Mouse (Mus musculus) adipocyte (in vitro differentiated cells): ENCODE measurements around the gene Fam229a.
"Not testable (repeated sequence)": the region's sequence is repeated elsewhere in the genome, so short reads cannot be mapped to it uniquely, and the experiment has no call there.

Experiments
- DNase-seq: peaks from one replicate; pipeline ENCODE4 v3.0.0-alpha.2; 2016; ENCODE audit warnings: low spot score

Gene Fam229a

GRCm38 (mm10) chr4:129490972-129491880 lies at the start of gene Fam229a, which contains the start of gene Tssk3:
TSS of gene Fam229a (plus strand) at chr4:129491190.
TSS of gene Tssk3 (minus strand) at chr4:129491022.
- DNase-seq = no peak

GRCm38 (mm10) chr4:129447360-129447759 lies 43.6 kb upstream of the Fam229a start:
- no peak for DNase-seq

DNA sequence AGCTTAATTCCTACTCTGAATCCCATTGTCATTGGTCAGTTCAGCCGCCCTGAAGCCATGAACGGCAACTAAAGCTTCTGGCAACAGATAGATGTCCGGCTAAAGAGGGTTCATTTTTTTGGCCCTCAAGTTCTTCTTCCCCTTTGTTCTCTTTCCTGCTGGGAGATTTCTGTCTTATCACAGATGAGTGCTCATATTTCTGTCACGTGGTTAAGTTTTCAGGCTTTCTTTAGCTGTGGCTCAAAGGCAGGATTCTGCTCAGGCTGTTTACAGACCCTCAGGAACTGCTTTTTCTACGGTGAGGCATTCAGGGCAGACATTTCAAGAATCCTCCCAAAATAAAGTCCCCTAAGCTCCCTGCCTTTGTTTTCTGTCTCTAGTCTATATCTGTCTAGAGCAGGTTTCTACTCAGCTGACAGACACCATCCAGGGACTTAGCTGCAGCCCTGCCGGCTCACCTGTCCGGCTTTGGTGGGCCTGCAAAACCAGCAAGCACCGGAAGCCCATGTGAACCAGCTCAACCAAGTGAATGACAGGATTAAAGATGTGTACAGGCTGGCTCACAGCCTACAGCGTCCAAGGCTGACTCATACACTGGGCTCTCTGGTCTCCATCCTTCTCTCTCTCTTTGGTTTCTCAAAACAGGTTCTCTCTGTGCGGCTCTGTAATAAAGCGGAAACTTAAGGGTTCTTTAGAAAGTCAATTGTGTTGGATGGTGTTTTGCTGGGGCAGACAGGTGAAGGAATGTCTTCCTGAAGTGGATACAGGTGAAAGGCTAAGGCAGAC lies 43.0 kb upstream of the Fam229a start:
- DNase-seq = no peak

GRCm38 (mm10) chr4:129448713-129449112 lies 42.3 kb upstream of the Fam229a start:
- DNase-seq = no peak

DNA sequence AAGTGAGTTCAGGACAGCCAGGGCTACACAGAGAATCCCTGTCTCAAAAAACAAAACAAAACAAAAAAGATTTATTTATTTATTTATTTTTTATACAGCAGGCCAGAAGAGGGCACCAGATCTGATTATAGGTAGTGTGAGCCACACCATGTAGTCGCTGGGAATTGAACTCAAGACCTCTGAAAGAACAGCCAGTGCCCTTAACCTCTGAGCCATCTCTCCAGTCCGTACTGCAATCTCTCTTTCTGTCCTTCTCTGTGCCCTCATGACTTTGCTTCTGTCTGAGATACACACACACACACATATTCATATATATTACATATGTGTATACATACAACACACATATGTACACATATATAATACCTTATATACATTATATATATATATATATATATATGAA lies 40.1 kb upstream of the Fam229a start:
- no peak for DNase-seq

- DNase-seq = no peak
These were observed 39.4 kb upstream of the Fam229a start for GRCm38 (mm10) chr4:129451471-129452169.

DNA sequence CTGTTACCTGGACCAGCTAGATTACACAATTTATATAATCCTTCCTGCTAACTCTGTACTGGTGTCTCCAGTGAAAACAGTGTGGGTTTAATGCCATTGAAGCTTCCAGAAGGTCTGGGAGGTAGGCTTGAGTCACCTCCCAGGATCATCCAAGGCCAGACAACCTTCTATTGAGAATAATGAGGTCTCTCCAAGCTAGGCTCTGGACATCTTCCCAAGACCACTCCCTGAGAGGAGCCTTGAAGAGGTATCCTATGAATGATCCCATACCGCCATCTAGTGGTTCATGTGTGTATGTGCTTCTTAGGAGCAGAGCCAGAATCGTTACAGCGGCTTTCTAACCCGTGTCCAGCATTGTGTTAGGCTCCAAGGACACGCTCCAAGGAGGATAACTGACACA lies 35.7 kb upstream of the Fam229a start:
- DNase-seq = peak; percentile 88

DNA sequence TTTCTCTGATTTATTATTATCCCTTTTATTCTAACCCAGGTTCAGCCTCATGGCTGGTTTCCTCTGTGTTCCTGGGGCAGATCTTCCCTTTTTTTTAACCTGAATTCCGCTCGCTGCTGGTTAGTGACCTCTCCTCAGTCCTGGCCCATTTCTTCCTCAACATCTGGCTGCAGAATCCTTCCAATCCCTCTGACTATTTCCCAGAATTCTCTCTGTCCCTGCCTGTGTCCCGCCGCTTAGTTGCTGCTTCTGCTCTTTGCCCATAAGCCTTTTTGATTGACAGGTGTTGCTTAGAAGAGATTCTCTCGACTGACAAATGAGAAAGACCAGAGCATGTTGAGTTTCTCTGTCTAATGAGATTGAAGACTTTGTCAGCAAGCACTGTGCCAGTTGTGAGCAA lies 34.9 kb upstream of the Fam229a start:
- peak; percentile 38 for DNase-seq

DNA sequence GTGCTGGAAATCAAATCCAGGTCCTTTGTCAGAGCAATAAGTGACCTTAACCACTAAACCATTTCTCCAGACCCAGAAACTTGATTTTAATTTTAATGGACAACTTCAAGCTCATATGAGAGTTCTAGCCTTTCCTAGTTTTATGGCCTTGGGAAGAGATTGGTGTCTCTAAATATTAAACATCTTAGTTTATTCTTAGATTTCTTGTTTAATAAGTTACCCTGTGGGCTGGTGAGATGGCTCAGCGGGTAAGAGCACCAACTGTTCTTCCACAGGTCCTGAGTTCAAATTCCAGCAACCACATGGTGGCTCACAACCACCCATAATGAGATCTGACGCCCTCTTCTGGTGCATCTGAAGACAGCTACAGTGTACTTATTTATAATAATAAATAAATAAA lies 33.7 kb upstream of the Fam229a start:
- not testable (repeated sequence) for DNase-seq

GRCm38 (mm10) chr4:129459726-129460125 lies 31.3 kb upstream of the Fam229a start:
- DNase-seq = no peak

DNA sequence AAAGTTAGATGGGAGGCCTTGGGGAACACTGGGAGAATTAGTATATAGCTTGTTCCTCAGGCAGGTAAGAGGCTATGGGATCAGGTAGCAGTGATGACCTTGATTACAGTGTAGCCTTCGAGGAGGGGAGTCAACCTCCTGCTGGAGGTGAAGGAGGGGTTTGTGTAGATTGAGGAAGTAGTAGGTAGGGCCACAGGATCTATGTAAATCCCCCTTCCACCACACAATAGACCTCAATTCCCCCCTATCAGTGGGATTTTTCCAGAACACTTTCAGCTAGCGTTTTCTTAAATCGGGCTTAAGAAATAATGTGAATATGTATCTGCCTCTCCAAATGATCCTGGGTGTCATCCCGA lies 30.2 kb upstream of the Fam229a start:
- no peak for DNase-seq

DNA sequence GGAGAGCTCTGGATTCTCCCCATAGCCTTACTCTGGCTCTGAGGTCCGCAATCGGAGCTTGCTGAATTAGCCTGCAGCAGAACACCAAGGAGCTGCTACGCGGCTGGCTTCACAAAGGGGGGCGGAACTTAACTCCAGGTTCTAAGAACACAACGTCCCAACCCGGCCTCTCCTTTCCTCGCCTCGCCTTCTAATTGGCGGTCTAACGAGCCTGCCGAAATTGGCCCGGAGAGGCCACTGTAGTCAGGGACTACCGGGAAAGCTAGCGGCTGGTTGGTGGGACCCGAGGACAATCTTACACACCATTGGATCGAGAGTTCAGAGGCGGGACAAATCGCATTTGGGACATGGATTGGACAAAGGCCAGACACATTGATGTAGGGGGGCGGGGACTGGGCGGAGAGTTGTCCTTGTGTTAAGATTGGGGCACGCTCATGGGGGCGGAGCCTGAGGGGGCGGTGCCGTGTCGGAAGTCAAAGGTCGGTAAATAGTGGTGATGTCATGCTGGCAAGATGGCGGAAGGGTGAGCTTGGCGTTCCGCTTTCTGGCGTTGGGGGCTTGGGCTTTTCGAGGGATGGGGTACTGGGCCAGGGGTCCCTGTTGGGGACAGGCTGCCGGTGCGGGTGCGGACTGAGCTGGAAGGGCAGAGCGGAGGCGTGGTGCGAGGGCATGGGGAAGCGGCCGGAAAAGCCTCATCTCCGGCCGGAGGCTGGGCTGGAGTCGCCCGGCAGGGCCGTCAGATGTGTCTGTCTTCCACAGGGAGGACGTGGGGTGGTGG lies 29.6 kb upstream of the Fam229a start, which contains the start of gene Bsdc1:
Gene Bsdc1 (plus strand): TSS at position 399 of the 778 bp plus-strand sequence.
- peak; percentile 100 for DNase-seq

- peak; percentile 22 for DNase-seq
These were observed 28.9 kb upstream of the Fam229a start for GRCm38 (mm10) chr4:129462118-129462517.

- DNase-seq = no peak
These were observed 27.6 kb upstream of the Fam229a start for GRCm38 (mm10) chr4:129463097-129464059.

DNA sequence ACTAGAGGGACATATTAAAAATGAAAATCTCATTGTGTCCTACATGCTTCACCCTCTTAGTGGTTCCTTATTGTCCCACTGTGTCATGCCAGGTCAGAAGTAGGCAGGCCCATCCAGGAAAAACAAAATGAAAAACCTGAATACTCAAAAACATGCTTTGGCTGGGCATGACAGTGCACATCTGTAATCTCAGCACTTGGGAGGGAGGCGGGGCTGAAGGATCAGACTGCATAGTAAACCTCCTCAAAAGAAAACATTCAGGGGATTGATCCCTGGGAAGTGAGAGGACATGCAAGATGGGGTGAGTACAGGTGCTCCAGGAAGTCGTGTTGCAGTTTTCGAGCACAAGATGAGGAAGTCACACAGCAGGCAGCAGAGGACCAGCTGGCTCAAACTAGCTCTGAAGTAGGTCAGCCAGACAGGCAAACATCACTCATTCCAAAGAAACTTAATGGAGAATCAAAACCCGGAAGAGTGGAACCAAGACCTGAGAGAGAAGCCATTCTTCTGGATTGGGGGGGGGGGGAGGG lies 26.6 kb upstream of the Fam229a start:
- no peak for DNase-seq

DNA sequence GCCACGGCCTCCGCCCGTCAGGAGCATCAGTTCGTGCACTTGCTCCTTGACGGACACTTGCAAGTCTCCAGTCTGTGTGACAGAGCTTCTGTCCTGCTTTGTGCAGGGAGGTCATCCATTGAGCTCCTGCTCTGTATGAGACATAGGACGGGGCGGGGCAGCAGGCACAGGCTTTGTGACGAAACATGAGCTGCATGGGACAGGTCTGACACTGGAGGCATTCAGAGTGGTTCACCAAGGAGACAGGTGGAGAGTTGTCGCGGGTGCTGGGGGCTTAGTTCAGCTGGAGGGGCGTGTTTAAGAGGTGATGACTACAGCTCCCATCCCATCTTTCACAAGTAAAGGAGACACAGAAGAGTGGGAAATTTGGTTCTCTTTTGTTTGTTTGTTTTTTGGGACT lies 14.9 kb upstream of the Fam229a start:
- no peak for DNase-seq

DNA sequence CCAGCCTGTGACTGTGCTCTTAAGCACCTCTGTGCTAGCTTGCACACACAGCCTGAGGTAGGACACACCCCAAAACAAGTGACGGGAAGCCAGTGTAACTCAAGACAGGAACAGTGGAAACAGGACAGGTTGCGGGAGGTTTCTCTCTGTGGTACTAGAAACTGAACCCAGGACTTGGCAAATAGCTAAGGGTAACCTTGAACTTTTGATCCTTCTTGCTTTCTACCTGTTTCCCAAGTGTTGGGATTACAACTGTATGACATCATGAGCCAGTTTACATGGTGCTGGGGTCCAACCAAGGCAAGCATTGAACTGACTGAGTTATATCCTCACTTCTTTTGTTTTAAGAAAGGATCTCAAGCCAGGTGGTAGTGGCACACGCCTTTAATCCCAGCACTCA lies 11.1 kb upstream of the Fam229a start:
- no peak for DNase-seq

DNA sequence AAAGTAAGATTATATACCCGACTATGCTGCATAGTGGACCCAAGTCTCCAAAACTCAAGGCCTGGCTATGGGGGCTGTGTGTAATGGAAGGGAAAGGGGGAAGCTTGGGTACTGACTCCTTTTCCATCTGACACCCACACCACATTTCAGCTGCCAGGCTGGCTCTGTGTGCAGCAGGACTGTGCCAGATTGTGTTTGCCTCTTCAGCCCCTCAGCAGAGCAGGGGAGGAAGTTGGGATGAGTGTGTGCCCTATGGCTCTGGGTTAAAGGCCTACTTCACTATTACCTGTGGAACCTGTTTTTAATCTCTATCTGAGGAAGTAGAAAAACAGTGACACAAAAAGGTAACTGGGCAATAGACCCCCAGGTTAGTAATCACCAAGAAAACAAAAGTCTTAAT lies 9.9 kb upstream of the Fam229a start:
- no peak for DNase-seq

GRCm38 (mm10) chr4:129494681-129495080 lies 3.7 kb downstream of the Fam229a start:
- no peak for DNase-seq
